Mouse (Mus musculus): ENCODE measurements around the gene Uvrag.

DNA sequence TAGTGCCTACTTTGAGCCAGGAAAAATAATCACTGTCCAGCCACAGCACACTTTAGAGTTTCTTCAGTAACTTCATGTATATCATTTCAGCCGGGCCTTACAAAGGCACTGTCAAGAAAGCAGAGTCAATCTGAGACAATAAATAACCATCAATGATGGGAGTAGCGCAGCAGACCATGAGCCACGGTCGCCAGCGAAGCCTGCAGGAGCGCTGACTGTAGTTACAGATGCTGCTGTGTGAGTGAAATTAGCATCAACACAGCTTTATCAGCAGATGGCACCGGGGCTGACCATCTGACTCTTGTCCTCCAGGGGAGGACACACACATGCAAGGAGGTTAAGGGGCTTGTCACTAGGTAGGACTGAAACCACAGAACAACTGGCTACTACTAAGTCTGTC lies 251.7 kb downstream of the Uvrag start:
- TF ChIP-seq CTCF (IDR thresholded peaks at IDR 0.05; ENCODE audit: borderline replicate concordance, insufficient read depth, low read length) = no peak
- TF ChIP-seq POLR2A (IDR thresholded peaks at IDR 0.05; ENCODE audit: low read depth, low read length) = no peak
